Mouse (Mus musculus): ENCODE measurements at regions not wholly inside any gene's neighbourhood (a gene's known extent, or its start where the extent isn't known, plus 50 kb on each side); places are given as distances from the start of the nearest gene placed in this dataset. TPM values are rescaled to one million over a fixed set of nuclear protein-coding genes. Genes with fewer than 3 reads are reported as not detected.

DNA sequence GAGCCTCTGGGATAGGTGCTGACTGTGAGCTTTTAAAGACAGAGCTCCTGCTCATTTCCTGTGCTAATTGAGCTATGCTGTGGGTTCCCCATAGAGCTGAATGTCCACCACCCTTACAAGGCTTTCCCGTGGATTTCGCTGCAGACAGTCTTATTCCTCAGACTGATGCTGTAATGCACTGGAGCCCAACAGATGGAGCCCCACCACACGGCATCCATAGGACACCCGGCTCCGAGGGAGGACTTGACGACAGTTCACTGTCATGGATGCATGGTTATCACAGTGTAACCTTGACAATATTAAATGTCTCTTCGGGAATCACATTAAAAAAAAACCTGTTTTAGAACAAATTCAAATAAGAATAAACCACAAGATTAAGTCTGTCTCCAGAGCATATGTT, 265.2 kb upstream of the BB014433 start:
- no peak for DNase-seq (ENCODE audit: low spot score)
- intact Hi-C loops (cut with DNase I): no loop called here

DNA sequence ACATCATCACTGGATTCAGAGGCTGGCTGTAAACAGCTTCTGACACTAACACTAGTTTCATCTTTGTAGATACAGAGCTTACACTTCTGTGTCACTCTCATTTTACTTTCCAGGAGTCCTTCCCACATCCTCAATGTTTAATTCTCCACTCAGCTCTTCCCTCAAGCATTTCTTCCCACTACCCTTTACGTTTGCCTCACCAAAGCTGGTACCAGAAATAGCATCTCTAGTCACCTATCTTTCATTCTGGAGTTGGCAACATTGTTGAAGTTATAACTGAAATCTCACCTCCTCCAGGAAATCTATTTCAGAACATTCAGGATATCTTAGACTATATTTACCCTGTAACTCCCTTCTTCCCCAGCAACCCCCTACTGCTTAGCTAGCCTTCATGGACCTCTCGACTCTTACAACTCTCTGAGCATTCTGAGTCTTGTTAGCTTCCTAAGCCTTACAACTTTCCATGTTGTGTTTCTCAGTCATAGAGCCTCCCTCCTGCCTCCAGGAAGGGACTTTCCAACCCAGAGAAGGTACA, 258.3 kb upstream of the BB014433 start:
- intact Hi-C loops (cut with DNase I): no loop called here
- no peak for DNase-seq (ENCODE audit: low spot score)

DNA sequence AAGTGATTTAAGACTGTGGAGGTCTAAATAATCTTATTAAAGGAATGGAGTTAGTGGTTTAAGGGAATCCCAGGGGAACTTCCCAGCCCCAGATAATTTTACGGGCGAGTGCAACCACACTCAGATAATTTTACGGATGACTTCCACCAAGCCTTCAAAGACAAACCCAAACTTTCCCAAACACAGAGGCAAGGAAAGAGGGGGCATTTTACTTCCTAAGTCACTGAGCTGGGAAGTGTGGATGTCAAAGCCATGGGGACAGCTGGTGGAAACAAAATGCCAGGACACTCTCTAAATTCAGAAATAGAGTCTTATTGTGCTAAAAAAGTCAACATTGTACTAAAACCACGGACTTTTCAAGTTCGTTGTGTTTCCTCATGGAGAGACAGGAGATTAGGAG, 227.9 kb upstream of the BB014433 start:
- intact Hi-C loops (cut with DNase I): no loop called here
- DNase-seq (ENCODE audit: low spot score): no peak

DNA sequence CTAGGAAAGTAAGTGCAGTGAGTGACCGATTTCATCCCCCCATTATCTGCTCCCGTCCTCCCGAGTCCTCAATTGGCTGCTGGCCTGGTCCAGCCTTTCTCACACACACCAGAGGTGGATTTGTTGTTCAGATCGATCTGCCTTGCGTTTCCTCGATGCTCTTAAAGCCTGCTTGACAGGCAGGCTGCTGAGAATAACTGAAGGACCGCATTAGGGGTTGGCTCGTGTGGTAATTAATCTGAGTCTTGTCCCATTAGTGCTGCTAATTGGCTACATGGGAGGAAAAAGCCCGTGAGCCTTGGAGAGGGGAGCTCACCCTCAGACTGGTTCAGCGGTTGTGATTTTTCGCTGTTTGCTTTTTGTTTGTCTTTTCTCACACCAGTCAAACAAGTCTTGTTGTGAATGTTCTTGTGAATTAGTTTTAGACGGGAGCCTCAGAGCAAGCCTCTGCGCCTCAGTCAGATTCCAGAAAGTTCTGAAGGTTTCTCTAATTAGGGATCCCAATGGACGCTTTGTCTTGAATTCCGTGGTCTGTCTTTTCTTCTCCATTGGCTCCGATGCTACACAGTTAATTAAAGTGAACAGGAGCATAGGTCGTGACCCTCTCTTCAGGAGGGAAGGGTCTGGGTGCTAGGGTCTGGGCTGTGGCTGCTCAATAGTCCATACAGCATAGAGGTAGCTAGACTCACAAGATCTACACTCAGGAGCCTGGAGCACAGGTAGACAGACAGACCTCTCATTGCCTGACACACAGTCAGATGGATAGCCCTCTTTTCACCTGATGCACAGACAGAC, 226.1 kb upstream of the BB014433 start:
- intact Hi-C loops (cut with DNase I): no loop called here
- no peak for DNase-seq (ENCODE audit: low spot score)

DNA sequence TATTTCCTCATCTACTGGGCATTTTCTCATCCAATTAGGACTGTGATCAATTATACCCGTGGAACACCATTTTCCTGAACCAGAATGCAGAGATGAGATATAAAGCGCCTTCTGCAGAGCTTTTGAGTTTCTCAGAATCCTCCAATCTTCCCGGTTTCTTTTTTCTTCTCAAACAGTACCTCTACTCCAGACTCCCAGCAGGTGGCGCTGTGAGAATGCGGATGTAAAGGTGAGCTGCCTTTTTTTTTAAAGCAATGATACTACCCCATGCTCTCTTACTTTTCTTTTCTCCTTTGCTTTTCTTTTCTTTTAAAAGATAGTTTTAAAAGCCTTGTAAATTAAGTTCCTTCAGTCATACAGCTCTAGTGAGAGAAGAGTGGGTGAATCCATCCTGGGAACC, 224.4 kb upstream of the BB014433 start:
- DNase-seq (ENCODE audit: low spot score): no peak
- intact Hi-C loops (cut with DNase I): loop anchor here (1.0 kb wide), 1 partner anchor 459 kb away; no protein-coding TSS in a partner anchor

DNA sequence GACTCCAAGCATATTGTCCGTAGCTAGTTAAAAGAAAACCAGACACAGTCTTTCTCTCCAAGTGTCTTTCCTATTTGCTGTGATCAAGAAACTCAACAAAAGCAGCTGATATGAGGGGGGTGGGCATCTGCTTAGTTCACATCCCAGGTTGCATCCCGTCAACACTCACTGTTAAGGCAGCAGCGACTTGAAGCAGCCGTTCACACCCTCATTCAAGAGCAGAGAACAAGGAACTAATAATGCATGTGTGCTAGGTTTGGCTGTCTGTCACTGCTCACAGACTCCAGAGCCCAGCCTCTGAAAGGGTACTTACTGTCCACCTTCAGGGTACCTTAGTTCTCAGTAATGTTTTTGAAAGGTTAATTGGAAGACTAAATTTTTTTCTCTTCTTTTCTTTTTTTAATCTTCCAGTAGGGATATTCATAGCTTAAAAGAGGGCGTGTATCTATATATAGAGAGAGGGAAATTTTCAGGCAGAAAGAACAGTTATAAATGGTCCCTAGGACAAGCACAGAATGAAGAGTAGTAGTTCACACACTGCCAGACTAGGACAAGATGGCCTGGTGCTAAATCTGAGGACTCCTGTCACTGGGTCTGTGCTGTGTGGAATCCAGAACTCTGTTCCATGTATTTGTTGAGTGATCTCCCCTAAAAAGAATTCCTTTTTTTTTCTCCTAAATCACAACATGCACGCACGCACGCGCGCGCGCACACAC, 199.1 kb upstream of the BB014433 start:
- DNase-seq (ENCODE audit: low spot score): no peak
- intact Hi-C loops (cut with DNase I): no loop called here

DNA sequence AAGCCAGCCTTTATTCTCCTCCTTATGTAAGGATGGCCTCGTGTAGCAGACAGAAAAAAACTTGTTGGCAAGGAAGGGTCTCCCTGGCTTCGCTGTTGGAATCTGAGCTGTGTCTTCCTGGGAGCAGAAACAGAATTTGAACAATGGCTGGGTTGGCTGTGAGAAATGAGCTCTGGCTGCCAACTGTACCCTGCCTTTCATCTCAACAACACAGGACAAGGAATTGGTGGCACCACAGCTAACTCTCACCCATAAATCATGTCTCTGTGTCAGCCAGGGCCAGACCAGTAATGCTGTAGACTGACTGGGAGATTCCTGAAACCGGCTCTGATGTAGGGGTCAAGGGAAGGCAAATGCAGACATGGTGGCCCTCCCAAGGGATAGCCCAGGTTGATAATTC, 189.5 kb upstream of the BB014433 start:
- DNase-seq (ENCODE audit: low spot score): no peak
- intact Hi-C loops (cut with DNase I): no loop called here

DNA sequence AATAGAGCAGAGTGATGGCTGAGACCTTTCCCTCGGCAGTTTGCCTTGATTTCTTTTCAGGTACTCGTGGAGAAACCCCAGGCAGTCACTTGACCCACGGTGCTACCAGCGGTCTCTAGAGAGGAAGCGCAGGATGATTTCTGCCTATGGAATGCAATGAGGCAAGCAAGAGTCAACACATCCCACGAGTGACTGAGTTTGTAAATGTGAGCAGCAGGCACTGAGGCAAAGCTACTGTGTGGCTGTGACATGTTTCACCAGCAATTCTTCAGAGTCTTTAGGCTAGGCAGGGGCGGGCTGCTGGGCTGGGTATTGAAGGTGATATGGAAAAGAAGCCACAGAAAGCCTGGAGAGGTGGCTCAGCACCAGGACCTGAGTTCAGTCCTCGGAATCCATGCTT, 187.4 kb upstream of the BB014433 start:
- no peak for DNase-seq (ENCODE audit: low spot score)
- intact Hi-C loops (cut with DNase I): no loop called here

DNA sequence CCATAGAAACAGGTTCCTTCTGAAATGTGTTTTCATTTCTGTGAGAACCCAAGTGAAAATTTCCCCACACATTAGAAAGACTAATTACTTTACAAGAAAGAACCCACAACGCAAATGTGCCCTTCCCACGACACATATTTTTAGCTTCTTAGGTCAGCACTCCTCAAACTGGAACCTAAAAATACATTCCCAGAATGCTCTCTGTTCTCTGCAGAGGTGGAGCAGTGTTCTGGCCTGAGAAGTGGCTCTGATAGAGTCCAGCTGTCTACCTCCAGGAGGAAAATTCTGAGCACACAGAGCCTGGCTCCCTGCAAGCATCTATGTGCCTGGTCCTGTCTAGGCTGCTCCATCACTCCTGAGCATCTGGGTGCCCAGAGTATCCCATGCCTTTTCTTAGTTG, 184.3 kb upstream of the BB014433 start:
- no peak for DNase-seq (ENCODE audit: low spot score)
- intact Hi-C loops (cut with DNase I): no loop called here

DNA sequence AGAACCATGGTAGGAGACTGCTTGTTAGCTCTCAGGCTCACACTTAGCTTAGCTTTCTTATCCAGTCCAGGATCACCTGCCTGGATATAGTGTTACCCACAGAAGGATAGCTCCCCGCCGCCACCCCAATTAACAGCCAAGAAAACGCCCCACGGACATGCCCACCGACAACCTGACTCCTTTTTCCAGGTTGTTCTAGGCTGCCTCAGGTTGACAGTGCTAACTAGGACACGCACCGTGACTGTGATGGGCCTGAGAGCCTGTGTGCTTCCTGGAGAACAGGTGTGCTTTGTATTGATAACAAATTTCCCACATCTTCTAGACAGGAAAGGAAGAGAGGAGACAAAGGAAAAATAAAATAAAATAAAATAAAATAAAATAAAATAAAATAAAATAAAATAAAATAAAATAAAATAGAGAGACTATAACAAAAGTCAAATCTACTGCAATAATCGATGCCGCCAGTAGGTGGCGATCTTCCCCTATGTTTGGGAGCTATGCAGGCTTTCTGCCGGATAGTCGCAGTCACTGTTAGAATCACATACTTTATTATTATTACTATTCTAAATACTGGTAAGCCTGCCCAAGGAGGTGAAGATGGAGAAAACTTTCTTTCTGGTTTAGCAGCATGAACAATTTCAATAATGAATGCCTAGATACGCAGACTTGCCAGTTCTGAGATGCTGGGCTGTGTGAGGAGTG, 175.5 kb upstream of the BB014433 start:
- intact Hi-C loops (cut with DNase I): loop anchor here (2.0 to 5.0 kb wide), 2 partner anchors 46 to 507 kb away; no protein-coding TSS in a partner anchor
- DNase-seq (ENCODE audit: low spot score): no peak

DNA sequence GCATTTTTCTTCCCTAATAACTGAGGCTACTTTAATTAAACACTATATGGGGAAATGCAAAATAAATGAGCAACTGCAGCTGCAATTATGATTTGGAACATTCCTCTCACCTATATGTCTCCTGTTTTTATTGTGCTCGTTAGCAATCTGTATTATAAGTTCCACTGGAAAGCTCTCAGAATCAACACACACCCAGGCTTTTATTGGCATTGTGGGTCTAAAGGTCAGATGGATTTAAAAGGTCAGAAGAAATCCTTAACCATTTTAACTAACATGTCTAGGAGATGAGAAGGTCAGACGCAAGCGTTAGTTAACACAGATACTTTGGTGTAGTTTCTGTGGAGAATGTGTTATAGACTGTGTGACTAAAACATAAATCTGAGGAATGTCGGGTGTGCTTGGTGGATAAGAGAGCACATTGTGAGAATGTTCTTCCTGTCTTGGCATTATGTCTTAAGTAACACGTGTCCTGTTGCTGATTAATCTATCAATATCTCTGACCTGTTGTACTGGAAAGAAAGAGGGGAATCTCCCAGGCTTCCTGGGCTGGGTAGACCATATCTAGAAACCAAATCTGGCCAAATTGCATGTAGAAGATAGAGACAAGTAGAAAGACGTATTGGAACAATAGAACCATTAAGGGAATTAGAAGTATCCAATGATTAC, 164.1 kb upstream of the BB014433 start:
- DNase-seq (ENCODE audit: low spot score): no peak
- intact Hi-C loops (cut with DNase I): no loop called here

DNA sequence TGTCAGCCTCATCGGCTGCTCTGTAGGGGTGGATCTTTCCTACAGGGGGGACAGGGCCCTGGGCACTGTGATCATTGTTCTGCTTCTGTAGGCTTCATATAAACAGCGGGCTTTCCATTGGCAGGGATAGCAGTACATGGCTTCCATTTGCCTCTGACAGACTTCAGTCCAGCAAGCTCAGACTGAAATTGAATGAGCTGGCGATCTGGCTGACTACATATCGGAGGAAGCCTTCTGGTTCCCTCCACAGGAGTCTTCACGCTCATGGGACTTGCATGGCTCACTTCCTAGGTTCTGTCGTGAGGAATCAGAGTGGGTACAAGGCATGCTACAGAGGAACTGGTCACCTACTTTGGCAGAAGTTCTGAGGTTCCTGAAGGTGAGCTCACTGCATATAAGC, 155.7 kb upstream of the BB014433 start:
- intact Hi-C loops (cut with DNase I): no loop called here

DNA sequence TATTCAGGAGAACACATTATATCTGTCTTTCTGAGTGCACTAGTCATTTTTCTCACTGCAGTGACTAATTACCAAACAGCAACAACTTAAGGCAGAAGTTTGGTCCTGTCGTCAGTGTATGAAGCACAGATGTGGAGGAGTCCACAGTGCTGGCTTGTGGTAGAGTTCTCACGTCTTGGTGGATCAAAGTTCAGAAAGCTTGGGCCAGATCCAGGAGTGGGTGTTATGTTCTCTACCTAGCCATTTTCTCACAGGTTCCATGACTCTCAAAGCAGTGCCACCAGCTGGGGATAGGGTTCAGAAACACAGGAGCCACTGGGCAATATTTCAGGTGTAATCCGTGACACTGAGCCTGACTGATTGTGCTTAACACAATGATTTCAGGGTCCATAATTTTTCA, 144.8 kb upstream of the BB014433 start:
- DNase-seq (ENCODE audit: low spot score): no peak
- intact Hi-C loops (cut with DNase I): no loop called here

More for the DNA sequence above, 155.7 kb upstream of the BB014433 start:
- DNase-seq (ENCODE audit: low spot score): no peak

DNA sequence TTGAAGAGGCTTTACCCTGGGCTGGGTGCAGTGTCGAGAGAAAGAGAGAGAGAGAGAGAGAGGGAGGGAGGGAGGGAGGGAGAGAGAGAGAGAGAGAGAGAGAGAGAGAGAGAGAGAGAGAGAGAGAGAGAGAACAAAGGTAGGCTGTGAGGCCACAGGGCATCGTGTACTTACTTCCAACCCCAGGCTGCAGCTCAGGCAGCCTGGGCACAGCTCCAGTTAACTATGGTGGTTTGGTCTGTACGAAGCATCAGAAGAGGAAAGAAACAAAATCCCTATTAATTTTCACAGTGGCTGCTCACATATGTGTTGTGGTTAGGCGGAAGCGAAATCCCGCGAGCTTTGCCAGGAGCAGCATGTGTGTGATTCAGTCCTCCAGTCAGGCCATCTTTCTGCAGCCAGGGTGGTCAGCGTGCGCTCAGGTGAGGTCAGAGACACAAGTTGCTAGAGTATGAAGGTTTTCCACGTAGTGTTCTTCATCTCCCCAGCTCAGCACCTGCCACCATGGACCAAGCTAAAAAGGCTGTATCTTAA, 143.3 kb upstream of the BB014433 start:
- intact Hi-C loops (cut with DNase I): no loop called here
- DNase-seq (ENCODE audit: low spot score): no peak

Small RNAs in the stretch of these regions (microRNA-seq; reads per million reads assigned to microRNA genes)
- gene Gm25255 (not detected), gene Gm25871 (not detected)

Data from heart, postnatal 25 days (tissue).